Mouse (Mus musculus) retina, postnatal 1 day (tissue): ENCODE measurements at regions not wholly inside any gene's neighbourhood (a gene's known extent, or its start where the extent isn't known, plus 50 kb on each side); places are given as distances from the start of the nearest gene placed in this dataset.

Experiments used
- DNase-seq: peaks from one replicate; pipeline ENCODE4 v3.0.0-alpha.2; 2012

DNA sequence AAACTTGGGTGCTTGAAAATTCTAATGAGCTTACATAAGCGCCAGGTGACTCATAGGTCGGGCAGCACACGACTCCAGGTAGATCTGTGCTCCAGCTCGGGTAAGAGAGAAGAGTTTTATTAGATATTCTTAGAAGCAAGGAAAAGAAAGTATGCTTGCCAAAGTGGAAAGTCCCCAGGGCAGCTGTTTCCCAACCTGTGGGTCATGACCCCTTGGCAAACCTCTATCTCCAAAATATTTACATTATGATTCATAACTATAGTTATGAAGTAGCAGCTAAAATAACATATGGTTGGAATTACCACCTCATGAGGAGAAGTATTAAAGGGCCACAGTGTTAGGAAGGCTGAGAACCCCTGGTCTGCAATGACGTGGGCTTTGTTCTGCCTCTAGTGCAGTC, 206.4 kb downstream of the Rpap3 start:
- no peak for DNase-seq

DNA sequence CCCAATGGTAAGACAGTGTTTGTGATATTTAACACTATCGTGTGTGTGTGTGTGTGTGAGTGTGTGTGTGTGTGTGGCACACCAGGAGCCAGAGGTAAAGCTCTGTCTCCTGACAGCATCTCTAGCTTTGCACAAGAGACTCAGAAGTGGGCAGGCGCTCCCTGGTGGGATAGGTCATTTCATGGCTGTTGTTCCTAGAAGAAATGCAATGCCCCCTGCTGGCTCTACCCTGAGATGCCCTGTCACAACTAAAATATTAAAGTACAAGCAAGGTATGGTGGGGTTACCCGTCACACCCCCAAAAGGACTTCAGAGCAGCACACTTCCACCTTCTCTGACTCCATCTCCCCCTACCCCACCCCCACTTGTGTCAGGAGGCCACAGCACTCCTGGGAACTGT, 207.2 kb downstream of the Rpap3 start:
- DNase-seq = no peak

DNA sequence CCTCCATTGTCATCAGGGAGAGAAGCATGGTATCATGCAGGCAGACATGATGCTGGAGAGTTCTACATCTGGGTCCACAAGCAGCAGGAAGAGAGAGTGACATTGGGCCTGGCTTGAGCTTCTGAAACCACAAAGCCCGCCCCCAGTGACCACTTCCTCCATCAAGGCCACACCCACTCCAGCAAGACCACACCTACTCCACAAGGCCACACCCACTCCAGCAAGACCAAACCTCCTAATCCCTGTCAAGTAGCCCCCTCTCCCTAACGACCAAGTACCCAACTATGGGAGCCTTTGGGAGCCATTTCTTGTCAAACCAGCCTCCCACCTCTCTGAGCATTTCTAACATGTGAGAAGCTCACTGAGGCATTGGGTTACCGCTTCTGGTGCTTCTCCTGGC, 209.6 kb downstream of the Rpap3 start:
- DNase-seq = no peak

DNA sequence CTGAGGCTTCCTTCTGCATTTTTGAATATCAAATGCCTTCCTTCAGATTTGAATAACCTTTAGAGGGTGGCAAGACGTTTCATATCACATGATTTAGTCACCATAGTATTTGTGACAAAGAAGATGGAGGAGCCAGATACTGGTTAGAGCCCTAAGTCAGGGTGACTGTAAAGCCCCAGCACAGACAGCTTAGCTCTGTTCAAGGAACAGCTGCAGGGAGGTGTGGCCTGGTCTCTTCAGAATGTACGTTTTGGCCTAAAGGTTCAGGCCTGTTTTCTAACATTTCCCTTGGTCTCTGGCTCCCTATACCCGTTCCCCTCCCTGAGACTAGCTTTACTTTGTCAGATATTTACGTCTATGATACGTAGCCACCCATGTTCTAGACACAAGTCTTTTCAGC, 212.3 kb downstream of the Rpap3 start:
- DNase-seq = no peak

DNA sequence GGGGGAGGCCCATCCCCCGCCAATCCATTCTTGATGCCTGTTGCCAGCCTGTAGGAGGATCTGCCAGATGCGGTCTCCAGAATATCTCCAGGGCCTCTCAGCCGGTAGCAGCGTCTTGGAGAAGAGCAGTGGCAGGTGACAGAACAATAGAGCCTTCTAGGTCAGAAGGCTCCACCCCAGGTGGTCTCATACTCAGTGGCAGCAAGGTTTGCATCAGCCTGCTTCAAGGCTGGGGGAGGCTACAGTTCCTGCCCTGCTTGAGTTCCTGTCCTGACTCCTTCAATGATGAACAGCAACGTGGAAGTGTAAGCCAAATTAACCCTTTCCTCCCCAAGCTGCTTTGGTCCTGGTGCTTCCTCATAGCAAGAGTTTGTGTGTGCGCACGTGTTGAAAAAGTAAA, 213.8 kb downstream of the Rpap3 start:
- DNase-seq = no peak

DNA sequence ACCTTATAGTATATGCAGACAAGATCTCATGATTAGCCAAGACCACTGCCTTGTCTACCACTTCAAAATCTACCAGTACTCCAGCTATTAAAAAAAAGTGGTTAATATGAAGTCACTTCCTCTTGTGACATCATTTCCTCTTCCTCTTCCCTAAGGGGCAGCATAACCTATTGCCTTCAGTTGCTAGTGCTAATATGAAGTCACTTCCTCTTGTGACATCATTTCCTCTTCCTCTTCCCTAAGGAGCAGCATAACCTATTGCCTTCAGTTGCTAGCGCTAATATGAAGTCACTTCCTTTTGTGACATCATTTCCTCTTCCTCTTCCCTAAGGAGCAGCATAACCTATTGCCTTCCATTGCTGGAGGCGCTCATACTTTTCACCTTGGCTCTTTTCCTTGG, 218.2 kb downstream of the Rpap3 start:
- no peak for DNase-seq

DNA sequence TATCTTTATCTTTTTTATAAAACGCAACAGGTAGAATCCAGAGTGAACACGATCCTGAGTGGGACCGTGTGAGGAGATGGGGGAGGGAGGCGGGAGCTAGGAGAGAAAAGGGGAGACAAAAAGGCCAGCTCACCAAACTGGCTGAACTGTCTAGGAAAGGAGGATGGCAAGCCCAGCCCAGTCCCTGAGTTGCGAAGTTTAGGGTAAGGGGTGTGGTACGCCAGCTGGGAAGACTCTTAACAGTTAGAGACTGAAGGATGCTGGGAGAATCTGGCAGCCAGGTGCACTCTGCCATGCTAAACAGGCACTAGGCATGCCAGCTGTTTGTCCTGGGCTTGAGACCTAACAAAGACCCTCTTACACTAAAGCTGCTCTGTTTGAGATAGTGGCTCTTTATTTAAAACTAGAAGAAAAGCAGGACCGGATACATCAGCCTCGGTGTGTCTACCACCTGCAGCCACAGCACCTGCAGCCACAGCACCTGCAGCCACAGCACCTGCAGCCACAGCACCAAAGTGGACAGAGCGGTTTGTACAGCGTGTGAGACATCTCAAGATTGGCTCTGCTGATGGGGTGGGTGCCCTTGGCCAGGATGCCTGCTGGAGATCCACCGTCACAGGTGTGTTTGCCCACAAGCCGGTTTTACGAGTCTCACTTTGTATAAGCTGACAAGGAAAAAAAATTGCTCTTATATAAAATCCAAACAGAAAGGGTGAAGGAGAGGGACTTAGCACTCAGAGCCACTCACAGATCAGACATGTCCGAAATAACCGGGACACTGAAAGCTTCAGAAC, 225.1 kb upstream of the Amigo2 start:
- DNase-seq = no peak

DNA sequence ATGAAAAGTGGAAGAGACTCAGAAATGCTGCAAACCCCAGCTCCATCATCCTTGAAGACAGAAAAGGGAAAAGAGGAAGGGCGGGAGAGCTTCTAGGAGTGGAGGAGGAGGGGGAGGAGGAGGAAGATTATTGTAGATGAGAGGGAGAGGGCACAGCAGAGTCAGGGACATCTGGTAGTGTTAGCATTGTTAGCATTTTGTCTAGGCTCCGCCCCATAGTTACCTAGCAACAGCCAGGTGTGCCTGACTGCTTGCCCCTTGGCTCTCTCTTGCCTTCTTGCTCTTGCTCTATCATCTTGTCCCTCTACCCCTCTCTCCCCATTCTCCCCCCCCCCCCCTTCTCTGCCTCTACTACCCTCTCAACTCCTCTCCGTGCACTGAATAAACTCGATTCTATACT, 224.4 kb upstream of the Amigo2 start:
- no peak for DNase-seq

DNA sequence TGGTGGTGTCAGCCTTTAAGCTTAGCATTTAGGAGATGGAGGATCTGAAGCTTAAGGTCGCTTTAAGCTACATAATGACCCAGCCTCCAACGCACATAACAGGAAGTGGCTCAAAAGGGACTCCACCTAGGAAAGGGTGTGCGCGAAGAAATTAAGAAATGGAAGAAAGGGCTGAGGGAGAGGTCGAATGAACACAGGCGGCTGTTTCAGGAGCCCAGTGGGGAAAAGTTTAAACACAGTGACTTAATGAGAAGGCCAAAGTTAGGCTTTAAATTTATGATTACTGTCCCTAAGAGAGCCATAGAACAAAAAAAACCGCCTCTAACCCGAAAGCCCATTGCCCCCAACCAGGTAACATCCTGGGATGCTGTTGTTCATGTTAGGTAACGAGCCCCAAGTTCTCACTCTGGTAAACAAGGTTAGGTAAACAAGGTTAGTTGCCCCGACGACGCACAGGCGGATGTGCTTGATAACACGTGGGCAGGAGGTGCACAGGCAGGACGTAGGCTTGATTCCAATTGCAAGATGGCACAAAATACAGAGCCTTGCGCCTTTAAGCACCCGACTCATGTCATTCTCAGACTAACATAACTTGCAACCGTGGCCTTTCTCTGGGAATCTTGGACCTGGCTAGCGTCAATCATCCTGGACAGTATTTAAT, 222.7 kb upstream of the Amigo2 start:
- no peak for DNase-seq

DNA sequence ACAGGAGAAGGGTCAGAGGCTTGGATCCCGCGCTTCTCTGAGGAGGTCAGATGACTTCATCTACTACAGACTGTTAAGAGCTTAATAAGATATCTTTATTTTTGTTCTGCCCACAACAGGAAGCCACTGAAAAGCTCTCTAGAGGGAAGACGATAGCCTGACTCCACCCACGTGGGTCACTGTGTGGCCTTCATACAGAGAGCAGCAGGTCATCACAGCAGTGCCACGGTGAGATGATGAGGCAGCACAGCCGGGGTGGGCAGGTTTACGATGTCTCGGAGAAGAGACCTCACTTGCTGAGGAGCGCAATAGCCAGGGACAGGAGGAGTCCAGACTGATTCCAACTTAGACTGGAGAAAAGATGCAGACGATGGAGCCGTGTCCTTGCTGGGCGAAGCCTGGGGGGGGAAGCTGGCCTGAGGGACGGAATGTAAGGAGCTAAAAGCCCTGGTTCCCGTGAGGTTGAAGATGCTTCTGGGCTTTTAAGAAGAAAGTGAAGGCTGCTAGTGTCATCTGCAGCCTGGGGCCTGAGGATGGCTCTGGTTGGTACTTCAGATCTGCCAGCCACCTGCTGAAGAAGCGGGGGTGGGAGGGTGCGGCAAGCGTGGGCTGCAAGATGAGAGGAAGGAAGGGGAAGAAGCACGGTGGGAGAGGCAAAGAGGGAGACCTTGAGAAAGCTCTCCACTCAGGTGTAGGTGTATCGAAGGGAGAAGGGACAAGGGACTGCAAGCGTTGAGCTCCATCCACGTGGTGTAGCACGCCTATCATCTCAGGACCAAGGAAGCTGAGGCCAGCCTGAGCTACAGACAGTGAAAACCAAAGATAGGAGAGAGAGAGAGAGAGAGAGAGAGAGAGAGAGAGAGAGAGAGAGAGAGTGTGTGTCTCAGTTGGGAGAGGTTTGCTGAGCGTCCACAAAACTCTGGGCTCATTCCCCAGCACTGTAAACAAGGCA, 221.9 kb upstream of the Amigo2 start:
- DNase-seq = no peak

DNA sequence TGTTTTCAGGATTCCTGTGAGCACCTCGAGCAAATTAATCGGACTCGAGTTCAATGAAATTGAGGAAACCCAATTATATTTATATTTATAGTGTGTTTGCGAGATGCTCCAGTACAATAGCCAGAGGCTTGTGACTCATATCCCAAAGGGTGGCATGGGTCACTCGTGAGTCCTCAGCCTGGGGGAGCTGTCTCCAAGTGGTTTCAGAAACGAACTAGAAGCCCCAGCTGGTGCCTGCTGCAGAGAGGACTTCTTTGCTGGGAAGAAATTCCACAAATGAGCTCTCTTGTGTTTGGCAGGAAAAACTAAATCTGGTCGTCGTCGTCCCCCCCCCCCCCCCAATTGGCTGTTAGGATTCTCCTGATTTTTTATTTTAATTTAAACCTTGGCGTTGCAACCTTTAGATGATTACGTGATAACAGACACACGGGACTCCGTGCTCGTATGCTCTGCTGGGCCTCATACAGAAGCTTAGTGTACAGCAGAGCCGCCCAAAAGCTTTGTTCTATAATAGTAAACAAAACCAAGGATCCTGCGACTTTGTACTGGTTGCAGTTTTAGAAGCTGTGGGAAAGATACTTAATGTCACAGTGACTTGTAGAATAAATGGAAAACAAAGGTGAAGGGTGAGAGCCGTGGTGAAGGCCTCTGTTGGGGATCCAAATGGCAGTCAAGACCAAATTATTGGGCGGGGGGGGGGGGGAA, 220.8 kb upstream of the Amigo2 start:
- no peak for DNase-seq

DNA sequence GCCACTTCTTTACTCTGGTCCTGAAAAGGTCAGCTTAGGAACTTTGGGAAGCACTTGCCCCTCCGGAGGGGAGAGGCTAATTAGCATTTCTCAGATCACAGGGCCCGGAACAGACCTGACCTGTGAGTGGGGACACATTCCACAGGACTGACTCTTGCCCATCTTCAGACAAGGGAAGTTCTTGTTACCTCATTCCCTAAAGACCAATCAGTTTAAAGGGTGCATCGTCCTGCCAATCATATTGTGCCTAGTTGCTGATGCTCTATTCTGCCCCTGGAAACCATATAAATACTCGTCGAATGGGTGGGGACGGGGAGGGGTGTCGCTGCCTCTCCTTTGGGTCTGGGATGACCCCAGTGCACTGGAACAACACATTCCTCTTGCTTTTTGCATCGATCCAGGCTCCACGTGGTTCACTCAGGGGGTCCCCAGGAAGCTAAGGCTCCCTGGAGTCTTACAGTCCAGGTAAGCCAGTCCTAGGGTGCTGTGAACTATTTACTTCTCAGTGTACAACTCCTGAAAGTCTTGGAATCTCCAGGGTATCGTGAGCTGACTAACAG, 219.9 kb upstream of the Amigo2 start:
- no peak for DNase-seq

DNA sequence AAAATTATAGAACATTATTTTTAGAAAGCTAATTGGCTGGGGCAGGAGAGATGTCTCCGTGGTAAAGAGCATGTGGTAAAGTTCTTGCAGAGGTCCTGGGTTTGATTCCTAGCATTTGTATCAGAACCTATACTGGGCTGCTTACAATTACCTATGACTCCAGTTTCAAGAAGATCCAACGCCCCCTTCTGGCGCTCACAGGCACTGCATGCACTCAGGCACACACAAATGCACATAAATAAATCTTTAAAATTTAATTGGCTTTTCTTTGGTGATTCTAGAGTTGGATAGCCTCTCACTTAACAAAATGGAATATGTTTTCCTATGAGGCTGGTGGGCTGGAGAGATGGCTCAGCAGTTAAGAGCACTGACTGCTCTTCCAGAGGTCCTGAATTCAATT, 219.0 kb upstream of the Amigo2 start:
- DNase-seq = no peak

DNA sequence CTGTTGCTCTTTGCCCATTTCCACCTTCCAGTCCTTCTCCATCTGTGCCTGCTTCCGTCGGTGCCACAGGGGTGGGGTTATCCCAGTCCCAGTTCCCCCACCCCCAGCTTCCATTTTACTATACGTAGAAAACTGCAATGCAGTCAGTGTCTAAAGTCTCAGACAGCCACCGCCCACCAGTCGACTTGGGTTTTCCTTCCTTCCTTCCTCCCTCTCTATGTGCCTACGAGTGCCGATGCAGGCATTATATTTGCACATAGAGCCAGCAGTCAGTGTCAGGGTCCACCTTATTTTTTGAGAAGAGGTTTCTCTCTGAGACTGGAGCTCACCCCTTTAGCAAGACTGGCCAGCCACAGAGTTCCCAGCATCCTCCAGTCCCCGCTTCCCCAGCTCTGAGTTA, 218.3 kb upstream of the Amigo2 start:
- no peak for DNase-seq

DNA sequence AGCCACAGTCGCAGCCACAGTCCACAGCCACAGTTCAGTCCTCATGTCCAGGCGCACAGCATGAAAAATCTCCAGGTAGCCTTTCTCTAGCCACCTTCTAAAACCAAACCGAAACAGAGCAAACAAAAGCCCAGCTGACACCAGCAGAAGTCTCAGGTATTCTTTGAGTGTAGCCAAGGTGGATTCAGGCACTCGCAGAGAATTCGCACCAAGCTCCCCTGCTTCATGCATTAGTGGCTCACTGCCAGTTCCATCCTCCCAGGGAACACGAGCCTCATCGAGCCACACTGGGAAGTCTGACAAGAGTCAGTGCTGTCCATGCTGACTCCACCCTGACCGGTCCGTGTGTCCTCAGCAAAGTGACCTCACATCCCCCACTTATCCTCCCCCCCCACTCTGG, 217.7 kb upstream of the Amigo2 start:
- no peak for DNase-seq

DNA sequence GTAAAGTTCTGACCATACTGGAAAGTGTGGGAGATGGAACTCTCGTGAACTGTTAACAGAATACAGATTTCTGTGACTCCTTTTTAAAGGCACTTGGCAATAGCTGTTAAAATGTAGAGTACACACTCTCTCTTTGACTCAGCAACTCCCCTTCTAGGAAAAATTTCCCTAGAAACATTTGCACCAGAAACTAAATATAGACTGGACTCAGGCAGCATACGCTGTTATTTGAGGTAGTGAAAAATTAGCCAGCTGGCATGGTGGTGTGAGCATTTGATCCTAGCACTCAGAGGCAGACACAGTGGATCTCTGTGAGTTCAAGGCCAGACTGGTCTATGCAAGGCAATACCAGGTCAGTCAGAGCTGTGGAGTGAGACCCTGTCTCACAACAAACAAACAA, 215.5 kb upstream of the Amigo2 start:
- no peak for DNase-seq

DNA sequence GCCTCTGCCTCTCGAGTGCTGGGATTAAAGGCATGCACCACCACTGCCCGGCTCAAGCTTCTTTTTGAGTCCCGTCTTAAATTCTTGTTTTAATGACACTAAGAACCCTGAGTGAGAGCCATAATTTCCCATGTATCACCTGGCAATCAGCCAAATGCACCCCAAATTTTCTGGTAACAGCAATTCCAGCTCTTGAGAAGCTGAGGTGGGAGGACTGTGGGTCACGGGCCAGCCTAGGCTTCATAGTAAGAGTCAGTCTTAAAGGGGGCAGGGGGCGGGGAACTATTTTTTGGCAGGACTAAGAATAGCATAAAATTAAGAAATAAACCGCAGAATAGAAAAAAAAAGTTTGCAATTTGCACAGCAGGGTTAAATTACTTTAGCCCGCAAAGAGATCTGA, 214.9 kb upstream of the Amigo2 start:
- DNase-seq = no peak

DNA sequence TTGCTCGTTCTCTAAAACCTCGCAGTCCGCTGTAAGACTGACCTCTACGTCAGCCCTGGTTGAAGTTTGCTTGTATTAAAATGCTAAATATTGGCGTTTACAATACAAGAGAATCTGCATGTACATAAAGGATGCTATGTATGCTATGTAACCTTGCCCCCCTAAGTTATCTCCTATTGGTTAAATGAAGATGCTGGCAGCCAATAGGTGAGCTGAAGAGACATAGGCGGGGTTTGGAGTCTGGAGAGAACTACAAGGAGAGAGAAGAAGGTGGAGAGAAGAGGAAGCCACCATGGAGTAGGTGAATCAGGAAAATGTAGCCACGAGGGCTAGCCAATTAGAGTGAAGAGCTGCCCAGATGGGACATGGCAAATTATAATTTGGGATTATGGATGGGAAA, 214.0 kb upstream of the Amigo2 start:
- DNase-seq = no peak

DNA sequence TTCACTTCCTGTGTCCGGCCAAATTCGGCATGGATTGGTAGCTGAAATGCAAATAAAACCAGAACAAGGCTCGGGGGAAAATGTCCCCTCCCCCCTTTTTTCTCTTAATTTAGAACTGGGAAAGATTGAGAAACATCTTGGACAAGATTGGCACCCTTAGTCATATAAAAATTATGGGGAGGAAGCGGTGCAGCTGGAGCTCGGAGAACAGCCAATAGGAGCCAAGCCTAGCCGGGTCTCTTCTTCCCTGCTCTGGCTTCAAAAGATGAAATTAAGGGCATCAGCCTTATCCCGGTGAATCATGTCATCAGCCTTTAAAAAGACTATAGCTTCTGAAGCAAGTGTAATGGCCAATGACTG, 213.3 kb upstream of the Amigo2 start:
- DNase-seq = no peak

DNA sequence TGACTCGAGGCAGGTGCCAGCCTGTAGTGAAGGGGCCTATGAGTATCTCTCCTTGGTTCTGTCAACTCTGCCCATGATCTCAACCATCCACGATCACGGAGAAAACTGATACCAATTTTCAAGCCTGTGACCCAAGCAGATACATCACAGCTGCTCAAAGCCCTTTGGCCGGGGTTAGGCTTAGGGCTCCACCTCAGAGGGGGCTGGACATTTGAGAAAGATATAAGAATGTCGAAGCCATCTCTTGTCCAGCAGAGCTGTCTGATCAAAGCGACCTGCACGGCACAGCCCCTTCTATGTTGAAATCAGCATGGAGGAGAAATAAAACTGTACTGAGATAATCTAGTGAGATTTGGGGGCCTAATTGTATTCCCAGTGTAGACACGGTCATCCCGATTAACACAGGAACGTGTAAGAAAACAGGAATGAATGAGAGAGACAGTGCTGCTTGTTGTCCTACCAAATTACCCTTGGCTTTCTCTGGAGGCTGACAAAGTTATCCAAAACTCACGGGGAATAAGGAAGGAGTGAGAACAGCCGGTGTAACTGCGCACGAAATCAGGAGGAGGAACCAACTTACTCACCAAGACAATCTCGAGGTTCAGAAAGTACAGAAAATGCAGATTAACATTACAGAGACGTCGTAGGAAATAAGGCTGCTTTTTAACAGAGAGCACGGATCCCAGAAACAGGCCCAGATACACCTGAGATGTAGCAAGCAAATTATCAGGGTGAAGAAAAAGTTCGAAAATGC, 212.7 kb upstream of the Amigo2 start:
- DNase-seq = no peak

DNA sequence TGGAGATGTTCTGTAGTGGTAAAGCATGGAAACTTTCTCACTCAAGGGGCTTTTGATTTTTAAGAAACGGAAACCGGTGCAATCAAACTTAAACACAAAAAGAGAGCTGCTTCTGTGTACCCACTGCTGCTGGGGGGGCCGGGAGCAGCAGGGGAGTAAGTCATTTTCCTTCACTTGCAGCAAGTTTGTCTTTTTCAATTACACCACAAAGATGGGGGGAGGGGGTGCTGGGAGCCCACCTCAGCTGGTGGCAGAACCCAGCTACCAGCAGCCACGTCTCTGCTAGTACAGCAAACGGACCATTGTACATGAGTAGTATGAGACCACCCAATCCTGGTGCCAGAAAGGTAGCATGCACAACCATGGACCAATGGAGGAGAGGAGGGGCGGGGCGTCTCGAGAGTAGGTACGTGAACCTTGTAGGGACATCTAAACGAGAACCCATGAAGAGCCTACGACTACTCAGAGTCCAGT, 211.7 kb upstream of the Amigo2 start:
- no peak for DNase-seq
